Mouse (Mus musculus) liver, embryonic 16.5 days (tissue): ENCODE measurements around the gene Itm2c. TPM values are rescaled to one million over a fixed set of nuclear protein-coding genes. Genes with fewer than 3 reads are reported as not detected.

Source experiments
- ATAC-seq: fragments of 200-750 bp; cut with Nextera tagmentation; 2 replicates; pipeline ENCODE4 v1.8.0; 2017; ENCODE audit warnings: low read depth, mild to moderate bottlenecking, moderate number of reproducible peaks, moderate library complexity
- H3K27ac ChIP-seq: fragments of 300-500 bp; sonication (generic); 2 replicates; pipeline ENCODE4 v1.5.1; 2014; ENCODE audit warnings: mild to moderate bottlenecking, low read length
- H3K27me3 ChIP-seq: fragments of 300-500 bp; sonication (generic); 2 replicates; pipeline ENCODE4 v1.6.1; 2014; ENCODE audit warnings: low read depth, low read length, mixed read lengths; ENCODE audit not compliant: control insufficient read depth, insufficient read depth
- H3K36me3 ChIP-seq: fragments of 300-500 bp; sonication (generic); 2 replicates; pipeline ENCODE4 v1.6.1; 2014; ENCODE audit warnings: mild to moderate bottlenecking; ENCODE audit not compliant: control insufficient read depth, insufficient read depth
- H3K4me1 ChIP-seq: fragments of 300-500 bp; sonication (generic); 2 replicates; pipeline ENCODE4 v1.6.1; 2014; ENCODE audit warnings: low read depth, low read length, mixed read lengths; ENCODE audit not compliant: control insufficient read depth
- H3K4me2 ChIP-seq: fragments of 300-500 bp; sonication (generic); 2 replicates; pipeline ENCODE4 v1.6.1; 2014; ENCODE audit warnings: low read depth, low read length, mixed read lengths
- H3K4me3 ChIP-seq: fragments of 300-500 bp; sonication (generic); 2 replicates; pipeline ENCODE4 v1.5.1; 2014; ENCODE audit warnings: low read depth, mild to moderate bottlenecking, low read length
- H3K9ac ChIP-seq: fragments of 300-500 bp; sonication (generic); 2 replicates; pipeline ENCODE4 v1.6.1; 2014; ENCODE audit warnings: low read depth, low read length
- H3K9me3 ChIP-seq: fragments of 300-500 bp; sonication (generic); replicated peaks from 2 replicates; pipeline ENCODE4 v1.6.1; 2016; ENCODE audit warnings: low read length; ENCODE audit not compliant: control insufficient read depth
- WGBS: fragments of 180-500 bp; shearing (Covaris S2); extraction: QIAGEN DNeasy Blood & Tissue Kit; methylation state at CpG from one replicate; pipeline ENCODE4 v1.1.7; 2014; ENCODE audit not compliant: insufficient replicate concordance; 5-methylcytosine and 5-hydroxymethylcytosine counted together
- polyA plus RNA-seq: library from polyadenylated mRNA; unstranded; fragments of >200 nt; fragmentation: Nextera tagmentation; extraction: Ambion mirVana; gene quantifications from 2 replicates; pipeline ENCODE4 v1.2.1, GENCODE M21; 2015

Itm2c gene
- polyA plus RNA-seq, 1 experiment from 2014 or later, result 54.7 TPM

DNA sequence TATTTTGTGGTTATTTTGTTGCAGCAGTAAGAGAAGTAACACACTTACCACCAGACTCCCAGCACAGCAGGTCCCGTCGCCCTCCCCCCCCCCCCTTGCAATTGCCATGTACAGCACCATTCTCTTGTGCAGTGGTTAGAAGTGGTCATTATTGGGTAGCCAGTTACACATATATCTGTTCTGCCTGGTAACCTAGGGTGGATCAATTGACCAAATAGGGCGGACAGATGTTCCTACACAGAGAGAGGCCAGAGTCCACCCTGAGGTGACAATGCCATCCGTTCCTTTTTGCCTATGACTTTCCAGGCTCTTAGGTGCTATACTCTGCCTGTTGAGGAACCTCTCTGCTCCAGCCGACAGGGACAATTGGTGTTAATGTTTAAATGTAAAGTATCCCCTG lies 31.1 kb downstream of the Itm2c start:
- H3K4me1 ChIP-seq, result 0 out of 2 replicates have a peak, but pooled peaks cover 2% of the 10 kb centered on the region
- ATAC-seq, result peak; percentile 74
- WGBS, result 49% methylated on average over 5 of the region's 5 CpGs
- no peak overlapping the region for H3K9ac ChIP-seq
- no peaks in the 10 kb centered on the region for H3K27me3 ChIP-seq
- no peak overlapping the region for H3K4me2 ChIP-seq
- no peak overlapping the region for H3K27ac ChIP-seq
- no peaks in the 10 kb centered on the region for H3K36me3 ChIP-seq
- no peak overlapping the region for H3K4me3 ChIP-seq
- no peaks in the 10 kb centered on the region for H3K9me3 ChIP-seq

DNA sequence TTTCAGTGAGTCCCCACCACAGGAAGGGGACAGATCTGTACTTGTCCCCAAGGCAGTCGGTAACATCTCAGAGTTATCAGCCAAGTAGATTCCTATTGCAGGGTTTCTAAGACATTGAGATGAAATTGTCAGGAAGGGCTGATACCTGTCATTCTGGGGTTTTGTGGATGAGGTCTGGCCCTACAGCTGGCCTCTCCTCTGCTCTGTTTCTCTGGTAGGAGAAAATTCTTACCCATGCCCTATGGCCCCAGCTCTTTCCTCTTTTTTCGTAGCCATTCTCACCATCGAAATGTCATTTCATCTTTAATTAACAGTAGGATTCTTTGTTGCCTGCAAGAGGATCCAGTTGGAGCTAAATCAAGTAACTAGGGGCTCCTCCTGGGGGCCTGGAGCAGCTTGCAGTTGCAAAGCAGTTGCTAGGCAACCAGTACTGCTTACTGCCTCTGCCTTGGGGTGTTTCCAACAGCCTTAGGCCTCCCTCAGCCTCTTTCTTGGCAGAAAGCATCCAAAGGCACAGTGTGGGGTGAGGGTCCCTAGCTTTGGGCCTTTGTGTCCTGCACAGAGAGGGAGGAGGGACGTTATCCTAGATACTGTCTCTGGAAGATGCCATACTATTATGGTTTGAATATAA lies 34.1 kb downstream of the Itm2c start, which contains the start of gene 4933407L21Rik:
Gene 4933407L21Rik, plus strand, starts transcription at position 427 of the 631 bp plus-strand sequence.
- 52% methylated on average over 4 of the region's 4 CpGs for WGBS
- ATAC-seq, result no peak
- Histone ChIP-seq H3K9me3 (no peaks in the 10 kb centered on the region), H3K27me3 (no peaks in the 10 kb centered on the region), H3K9ac (no peak within 1 kb of the TSS), H3K4me1 (no peaks in the 10 kb centered on the region), H3K36me3 (no peaks in the 10 kb centered on the region), H3K27ac (no peak within 1 kb of the TSS), H3K4me2 (no peak within 1 kb of the TSS), H3K4me3 (no peak within 1 kb of the TSS)

DNA sequence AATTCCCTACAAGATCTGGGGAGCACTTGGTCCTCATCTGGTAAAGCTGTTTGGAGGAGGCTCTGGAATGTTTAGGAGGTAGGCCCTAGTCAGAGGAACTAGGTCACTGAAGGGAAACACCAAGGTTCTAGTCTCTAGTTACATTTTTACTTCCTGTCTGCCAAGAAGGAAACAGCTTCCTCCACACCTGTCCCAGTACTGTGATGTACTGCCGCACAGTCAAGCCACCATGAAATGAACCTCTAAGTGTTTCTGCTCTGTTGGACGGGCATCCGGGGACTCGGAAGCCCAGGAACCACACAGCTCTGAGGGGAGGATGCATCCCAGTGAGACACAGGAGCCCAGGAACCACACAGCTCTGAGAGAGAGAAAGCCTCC lies 34.6 kb downstream of the Itm2c start:
- no peak for ATAC-seq
- no peak overlapping the region for H3K4me3 ChIP-seq

DNA sequence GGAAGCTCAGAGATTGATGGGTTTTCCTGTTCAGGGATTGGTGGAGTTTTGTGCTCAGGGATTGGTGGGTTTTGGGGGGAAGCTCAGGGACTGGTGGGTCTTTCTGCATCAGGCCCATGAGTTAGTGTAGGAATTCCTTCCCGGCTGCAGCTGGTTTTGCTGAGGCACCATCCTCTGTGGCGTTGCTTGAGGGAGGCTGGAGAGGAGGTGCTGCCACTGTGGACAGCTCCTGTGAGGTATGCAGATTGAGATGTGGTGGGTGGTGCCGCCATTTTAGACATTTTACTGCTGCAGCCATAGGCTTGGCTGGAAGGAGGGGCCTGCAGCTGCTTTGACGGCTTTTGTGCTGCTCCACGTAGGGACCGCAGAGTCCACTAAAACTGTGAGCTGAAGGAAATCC lies 35.3 kb downstream of the Itm2c start:
- Histone ChIP-seq H3K4me1 (peaks cover 5% of the 10 kb centered on the region; the same call in 1 of the 2 replicates), H3K4me3 (no peak overlapping the region), H3K27me3 (no peaks in the 10 kb centered on the region), H3K9ac (no peak overlapping the region), H3K9me3 (no peaks in the 10 kb centered on the region), H3K4me2 (no peak overlapping the region), H3K27ac (no peak overlapping the region), H3K36me3 (no peaks in the 10 kb centered on the region)
- 71% methylated on average over 6 of the region's 6 CpGs for WGBS
- ATAC-seq, result no peak

More for the DNA sequence above, 34.6 kb downstream of the Itm2c start:
- H3K36me3 ChIP-seq, result no peaks in the 10 kb centered on the region
- H3K9me3 ChIP-seq, result no peaks in the 10 kb centered on the region
- peaks cover under 1% of the 10 kb centered on the region; the same call in 1 of the 2 replicates for H3K4me1 ChIP-seq
- H3K9ac ChIP-seq, result no peak overlapping the region
- H3K4me2 ChIP-seq, result no peak overlapping the region
- WGBS, result 54% methylated on average over 4 of the region's 4 CpGs
- H3K27me3 ChIP-seq, result no peaks in the 10 kb centered on the region
- H3K27ac ChIP-seq, result no peak overlapping the region

DNA sequence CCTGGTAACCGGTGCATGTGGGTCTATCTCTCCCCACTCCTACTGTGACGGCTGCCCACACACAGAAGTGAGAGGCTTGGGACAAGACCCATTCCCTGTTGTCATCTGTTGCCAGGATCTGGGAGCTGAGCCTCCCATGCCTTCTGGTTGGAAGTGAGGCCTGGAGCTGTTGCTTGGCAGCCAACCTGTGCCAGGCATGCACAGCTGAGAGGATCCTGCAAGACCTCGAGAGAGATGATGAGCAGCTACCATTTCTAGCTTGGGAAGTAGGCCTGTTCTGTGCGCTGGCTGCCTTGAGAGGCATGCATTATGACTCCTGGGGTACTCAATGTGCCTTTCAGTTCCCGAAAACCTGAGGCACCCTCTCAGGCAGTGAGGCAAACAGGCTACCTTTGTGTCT lies 37.1 kb downstream of the Itm2c start:
- Histone ChIP-seq H3K4me3 (no peak overlapping the region), H3K9ac (no peak overlapping the region), H3K4me2 (no peak overlapping the region), H3K4me1 (peaks cover 5% of the 10 kb centered on the region; the same call in 1 of the 2 replicates), H3K27me3 (no peaks in the 10 kb centered on the region), H3K36me3 (no peaks in the 10 kb centered on the region), H3K27ac (no peak overlapping the region), H3K9me3 (no peaks in the 10 kb centered on the region)
- no peak for ATAC-seq
- WGBS, result 56% methylated on average over 5 of the region's 5 CpGs

DNA sequence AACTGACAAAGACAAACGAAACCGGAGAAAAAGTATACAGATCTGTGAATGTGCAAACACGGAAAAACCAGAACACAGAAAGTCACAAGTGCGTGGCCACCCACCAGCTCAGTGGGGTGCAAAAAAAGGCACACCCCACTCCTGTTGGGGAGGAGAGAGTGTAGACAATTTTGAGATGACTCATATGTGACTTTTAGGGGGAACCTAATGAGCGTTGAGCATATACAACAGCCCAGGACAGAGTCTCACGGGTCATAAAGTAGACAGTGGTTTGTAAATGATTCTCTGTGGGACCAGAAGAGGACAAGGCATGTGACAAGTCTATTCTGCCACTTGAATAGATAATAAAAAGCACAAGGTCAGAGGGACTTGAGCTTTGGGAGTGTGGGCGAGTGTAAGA lies 39.1 kb downstream of the Itm2c start:
- H3K4me2 ChIP-seq, result 0 out of 2 replicates have a peak overlapping the region, but pooled peaks have one; percentile 21
- 25% methylated on average over 7 of the region's 7 CpGs for WGBS
- H3K9me3 ChIP-seq, result no peaks in the 10 kb centered on the region
- H3K9ac ChIP-seq, result no peak overlapping the region; the same call in 1 of the 2 replicates
- no peaks in the 10 kb centered on the region for H3K36me3 ChIP-seq
- no peaks in the 10 kb centered on the region for H3K27me3 ChIP-seq
- peak overlapping the region; percentile 80 for H3K27ac ChIP-seq
- no peak overlapping the region for H3K4me3 ChIP-seq
- H3K4me1 ChIP-seq, result peaks cover 5% of the 10 kb centered on the region; the same call in 1 of the 2 replicates
- ATAC-seq, result no peak; the same call in 1 of the 2 replicates

DNA sequence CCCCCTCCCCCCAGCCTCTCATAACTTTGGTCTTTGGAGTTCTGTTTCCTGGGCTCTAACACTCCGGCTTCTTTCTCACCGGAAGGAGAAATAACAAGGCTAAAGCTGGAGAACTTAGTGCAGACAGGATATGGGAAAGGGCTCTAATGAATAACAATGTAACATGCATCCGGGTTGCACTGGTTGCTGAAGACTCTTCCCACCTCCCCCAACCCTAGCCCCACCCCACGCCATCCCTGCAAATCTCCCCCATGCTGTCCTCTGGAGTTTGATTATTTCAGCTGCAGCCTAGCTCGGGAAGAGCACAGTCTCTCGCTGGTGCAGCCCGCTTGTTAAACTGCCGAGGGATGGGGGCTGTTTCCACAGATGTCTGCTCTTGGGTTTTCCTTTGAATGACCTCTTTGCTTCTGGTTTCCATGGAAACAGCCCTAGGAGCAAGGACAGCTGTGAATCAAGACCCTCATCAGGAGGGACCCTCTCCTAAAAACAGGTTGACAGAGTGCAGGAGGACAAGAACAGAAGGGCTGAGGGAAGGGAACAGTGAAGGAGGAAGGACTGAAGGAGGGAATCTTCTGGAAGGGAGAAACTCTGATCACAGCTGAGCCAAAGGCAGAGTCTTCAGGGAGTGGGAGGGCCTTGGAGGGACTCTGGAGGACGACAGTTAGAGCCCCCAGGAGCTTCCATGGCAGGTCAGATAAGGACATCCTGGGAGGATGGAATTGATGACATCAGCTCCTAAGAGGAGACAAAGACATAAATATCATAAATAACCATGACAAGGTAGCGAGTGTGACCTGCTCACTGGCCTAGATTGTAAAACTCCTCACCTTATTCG lies 39.8 kb downstream of the Itm2c start:
- WGBS, result 7% methylated on average over 11 of the region's 11 CpGs
- Histone ChIP-seq H3K9me3 (no peaks in the 10 kb centered on the region), H3K4me3 (no peak overlapping the region), H3K4me2 (0 out of 2 replicates have a peak overlapping the region, but pooled peaks have one; percentile 21), H3K36me3 (no peaks in the 10 kb centered on the region), H3K9ac (no peak overlapping the region; the same call in 1 of the 2 replicates), H3K27me3 (no peaks in the 10 kb centered on the region), H3K27ac (peak overlapping the region; percentile 80), H3K4me1 (peaks cover 5% of the 10 kb centered on the region; the same call in 1 of the 2 replicates)
- 0 out of 2 replicates have a peak, but pooled peaks have one; percentile 33 for ATAC-seq

DNA sequence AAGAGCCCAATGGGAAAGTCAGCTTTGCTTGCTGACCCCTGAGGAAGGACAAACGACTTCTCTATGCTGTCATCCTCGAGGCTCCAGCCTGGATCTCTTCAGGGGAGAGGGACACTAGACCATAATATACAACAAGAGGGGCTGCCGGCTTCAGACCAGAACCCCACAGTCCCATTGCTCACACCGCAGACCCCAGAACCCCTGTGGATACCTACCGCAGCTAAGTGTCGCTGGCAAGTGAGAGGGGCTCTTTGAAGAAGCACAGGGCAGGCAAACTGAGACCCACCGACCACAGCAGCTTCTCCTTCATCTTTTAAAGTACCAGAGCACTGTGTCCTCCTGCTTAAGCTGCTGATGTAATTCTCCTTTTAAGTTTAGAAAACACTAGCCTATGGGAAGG lies 40.5 kb downstream of the Itm2c start:
- 16% methylated on average over 7 of the region's 7 CpGs for WGBS
- no peaks in the 10 kb centered on the region for H3K27me3 ChIP-seq
- no peak overlapping the region for H3K9ac ChIP-seq
- no peak for ATAC-seq
- H3K27ac ChIP-seq, result no peak overlapping the region
- peaks cover 5% of the 10 kb centered on the region; the same call in 1 of the 2 replicates for H3K4me1 ChIP-seq
- no peaks in the 10 kb centered on the region for H3K9me3 ChIP-seq
- H3K36me3 ChIP-seq, result no peaks in the 10 kb centered on the region
- no peak overlapping the region for H3K4me3 ChIP-seq
- no peak overlapping the region for H3K4me2 ChIP-seq
